Mouse (Mus musculus) heart, adult 2 months (tissue): ENCODE results near the gene Sec22b.

Experiments used
- CTCF ChIP-seq: fragments of 200-600 bp; IDR thresholded peaks from 2 replicates; pipeline ENCODE4 v1.8.1; 2022; ENCODE audit warnings: antibody characterized with exemption, mild to moderate bottlenecking, moderate library complexity
- EP300 ChIP-seq: fragments of 200-500 bp; IDR thresholded peaks from 2 replicates; pipeline ENCODE4 v1.6.1; 2011; ENCODE audit warnings: low read depth, low read length, control low read depth; ENCODE audit not compliant: insufficient read depth

DNA sequence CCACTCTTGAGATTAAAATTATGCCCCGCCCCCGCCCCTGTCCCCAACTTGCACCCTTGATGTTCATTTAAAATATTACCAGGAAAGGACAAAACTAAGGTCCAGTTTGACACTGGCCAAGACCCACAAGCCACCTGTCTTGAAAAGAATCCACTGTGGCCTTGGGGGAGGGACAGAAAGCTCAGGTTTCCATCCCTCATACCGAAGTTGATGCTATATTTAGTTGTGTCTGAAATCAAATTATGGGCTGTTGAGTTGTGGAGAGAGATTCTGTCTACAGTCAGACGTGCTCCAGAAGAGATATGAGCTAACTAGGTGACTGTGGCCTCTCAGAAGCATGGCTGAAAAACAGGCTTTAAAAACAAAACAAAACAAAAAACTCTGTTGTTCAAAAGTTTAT lies 31.3 kb upstream of the Sec22b start:
- TF ChIP-seq CTCF = no peak
- no peak for TF ChIP-seq EP300
